Mouse (Mus musculus): ENCODE measurements around the gene Palld. TPM values are rescaled to one million over a fixed set of nuclear protein-coding genes. Genes with fewer than 3 reads are reported as not detected.
A peak's percentile ranks its signal among the peaks of the same experiment; 100 is the strongest.

The Palld gene
- polyA plus RNA-seq, 1 experiment from 2014 or later: 84.1 TPM

GRCm38 (mm10) chr8:61646195-61646835 is 256.2 kb downstream of the Palld start:
- Histone ChIP-seq H3K27ac (ENCODE audit: low read length) (peak overlapping the region; percentile 55; the same call in 1 of the 2 replicates), H3K27me3 (ENCODE audit: control insufficient read depth, insufficient read depth, low read depth, low read length) (no peaks in the 10 kb centered on the region), H3K36me3 (ENCODE audit: control insufficient read depth, insufficient read depth, low read length) (no peaks in the 10 kb centered on the region), H3K4me1 (replicated peaks; ENCODE audit: control insufficient read depth, insufficient read depth, low read length) (peaks cover 24% of the 10 kb centered on the region), H3K9ac (ENCODE audit: low read length) (no peak overlapping the region), H3K4me2 (ENCODE audit: low read depth, low read length) (no peak overlapping the region), H3K9me3 (ENCODE audit: control insufficient read depth, low read length) (no peaks in the 10 kb centered on the region), H3K4me3 (ENCODE audit: low read length) (no peak overlapping the region)
- WGBS: 39% methylated on average over 8 of the region's 8 CpGs
- peak; percentile 48; the same call in 1 of the 2 replicates for ATAC-seq (ENCODE audit: low read depth)

GRCm38 (mm10) chr8:61645642-61646041 is 256.8 kb downstream of the Palld start:
- H3K9ac ChIP-seq (ENCODE audit: low read length): no peak overlapping the region
- peaks cover 24% of the 10 kb centered on the region for H3K4me1 ChIP-seq (replicated peaks; ENCODE audit: control insufficient read depth, insufficient read depth, low read length)
- H3K4me2 ChIP-seq (ENCODE audit: low read depth, low read length): no peak overlapping the region
- WGBS: 73% methylated on average over 6 of the region's 6 CpGs
- H3K36me3 ChIP-seq (ENCODE audit: control insufficient read depth, insufficient read depth, low read length): no peaks in the 10 kb centered on the region
- H3K9me3 ChIP-seq (ENCODE audit: control insufficient read depth, low read length): no peaks in the 10 kb centered on the region
- no peaks in the 10 kb centered on the region for H3K27me3 ChIP-seq (ENCODE audit: control insufficient read depth, insufficient read depth, low read depth, low read length)
- H3K27ac ChIP-seq (ENCODE audit: low read length): no peak overlapping the region
- ATAC-seq (ENCODE audit: low read depth): no peak
- H3K4me3 ChIP-seq (ENCODE audit: low read length): no peak overlapping the region

GRCm38 (mm10) chr8:61643215-61643614 is 259.3 kb downstream of the Palld start:
- H3K27ac ChIP-seq (ENCODE audit: low read length): peak overlapping the region; percentile 6; the same call in 1 of the 2 replicates
- no peak overlapping the region for H3K4me3 ChIP-seq (ENCODE audit: low read length)
- H3K9ac ChIP-seq (ENCODE audit: low read length): no peak overlapping the region
- no peak for ATAC-seq (ENCODE audit: low read depth)
- H3K4me2 ChIP-seq (ENCODE audit: low read depth, low read length): no peak overlapping the region
- no peaks in the 10 kb centered on the region for H3K27me3 ChIP-seq (ENCODE audit: control insufficient read depth, insufficient read depth, low read depth, low read length)
- peaks cover 28% of the 10 kb centered on the region for H3K4me1 ChIP-seq (replicated peaks; ENCODE audit: control insufficient read depth, insufficient read depth, low read length)
- WGBS: 56% methylated on average over 3 of the region's 3 CpGs
- H3K36me3 ChIP-seq (ENCODE audit: control insufficient read depth, insufficient read depth, low read length): no peaks in the 10 kb centered on the region
- H3K9me3 ChIP-seq (ENCODE audit: control insufficient read depth, low read length): no peaks in the 10 kb centered on the region

- WGBS: 33% methylated on average over 4 of the region's 4 CpGs
- Histone ChIP-seq H3K4me1 (replicated peaks; ENCODE audit: control insufficient read depth, insufficient read depth, low read length) (peaks cover 28% of the 10 kb centered on the region), H3K27ac (ENCODE audit: low read length) (peak overlapping the region; percentile 60)
These were observed 260.1 kb downstream of the Palld start for GRCm38 (mm10) chr8:61642358-61642847.

GRCm38 (mm10) chr8:61639596-61639995 is 262.9 kb downstream of the Palld start:
- no peaks in the 10 kb centered on the region for H3K36me3 ChIP-seq (ENCODE audit: control insufficient read depth, insufficient read depth, low read length)
- H3K4me1 ChIP-seq (replicated peaks; ENCODE audit: control insufficient read depth, insufficient read depth, low read length): peaks cover 22% of the 10 kb centered on the region
- no peak overlapping the region for H3K4me2 ChIP-seq (ENCODE audit: low read depth, low read length)
- no peak overlapping the region for H3K27ac ChIP-seq (ENCODE audit: low read length)
- WGBS: 87% methylated on average over 2 of the region's 2 CpGs
- H3K27me3 ChIP-seq (ENCODE audit: control insufficient read depth, insufficient read depth, low read depth, low read length): no peaks in the 10 kb centered on the region
- no peak overlapping the region for H3K4me3 ChIP-seq (ENCODE audit: low read length)
- no peak overlapping the region for H3K9ac ChIP-seq (ENCODE audit: low read length)
- ATAC-seq (ENCODE audit: low read depth): no peak
- H3K9me3 ChIP-seq (ENCODE audit: control insufficient read depth, low read length): no peaks in the 10 kb centered on the region

More at GRCm38 (mm10) chr8:61642358-61642847, 260.1 kb downstream of the Palld start:
- no peaks in the 10 kb centered on the region for H3K27me3 ChIP-seq (ENCODE audit: control insufficient read depth, insufficient read depth, low read depth, low read length)
- H3K9me3 ChIP-seq (ENCODE audit: control insufficient read depth, low read length): no peaks in the 10 kb centered on the region
- no peak overlapping the region for H3K4me3 ChIP-seq (ENCODE audit: low read length)
- H3K4me2 ChIP-seq (ENCODE audit: low read depth, low read length): no peak overlapping the region
- peak; percentile 68 for ATAC-seq (ENCODE audit: low read depth)
- H3K9ac ChIP-seq (ENCODE audit: low read length): no peak overlapping the region
- H3K36me3 ChIP-seq (ENCODE audit: control insufficient read depth, insufficient read depth, low read length): no peaks in the 10 kb centered on the region

- Histone ChIP-seq H3K27me3 (ENCODE audit: control insufficient read depth, insufficient read depth, low read depth, low read length) (no peaks in the 10 kb centered on the region), H3K27ac (ENCODE audit: low read length) (peak overlapping the region; percentile 71), H3K4me2 (ENCODE audit: low read depth, low read length) (no peak overlapping the region), H3K36me3 (ENCODE audit: control insufficient read depth, insufficient read depth, low read length) (no peaks in the 10 kb centered on the region), H3K9ac (ENCODE audit: low read length) (no peak overlapping the region), H3K9me3 (ENCODE audit: control insufficient read depth, low read length) (no peaks in the 10 kb centered on the region), H3K4me1 (replicated peaks; ENCODE audit: control insufficient read depth, insufficient read depth, low read length) (peaks cover 22% of the 10 kb centered on the region), H3K4me3 (ENCODE audit: low read length) (no peak overlapping the region)
- 30% methylated on average over 3 of the region's 3 CpGs for WGBS
- peak; percentile 59 for ATAC-seq (ENCODE audit: low read depth)
These were observed 263.5 kb downstream of the Palld start for GRCm38 (mm10) chr8:61639008-61639407.

- no peaks in the 10 kb centered on the region for H3K36me3 ChIP-seq (ENCODE audit: control insufficient read depth, insufficient read depth, low read length)
- WGBS: 77% methylated on average over 4 of the region's 4 CpGs
- no peaks in the 10 kb centered on the region for H3K9me3 ChIP-seq (ENCODE audit: control insufficient read depth, low read length)
- H3K9ac ChIP-seq (ENCODE audit: low read length): no peak overlapping the region
- no peak overlapping the region for H3K27ac ChIP-seq (ENCODE audit: low read length)
- H3K4me3 ChIP-seq (ENCODE audit: low read length): no peak overlapping the region
- no peak overlapping the region for H3K4me2 ChIP-seq (ENCODE audit: low read depth, low read length)
- peaks cover 14% of the 10 kb centered on the region for H3K4me1 ChIP-seq (replicated peaks; ENCODE audit: control insufficient read depth, insufficient read depth, low read length)
- ATAC-seq (ENCODE audit: low read depth): no peak
- H3K27me3 ChIP-seq (ENCODE audit: control insufficient read depth, insufficient read depth, low read depth, low read length): no peaks in the 10 kb centered on the region
These were observed 264.8 kb downstream of the Palld start for GRCm38 (mm10) chr8:61637736-61638135.

- no peak overlapping the region for H3K4me3 ChIP-seq (ENCODE audit: low read length)
These were observed 267.7 kb downstream of the Palld start for GRCm38 (mm10) chr8:61634811-61635210.

GRCm38 (mm10) chr8:61632331-61632730 is 270.2 kb downstream of the Palld start:
- 52% methylated on average over 2 of the region's 2 CpGs for WGBS
- H3K27ac ChIP-seq (ENCODE audit: low read length): no peak overlapping the region
- no peak for ATAC-seq (ENCODE audit: low read depth)
- no peak overlapping the region for H3K9ac ChIP-seq (ENCODE audit: low read length)
- H3K27me3 ChIP-seq (ENCODE audit: control insufficient read depth, insufficient read depth, low read depth, low read length): no peaks in the 10 kb centered on the region; the same call in none of the 2 replicates
- H3K4me3 ChIP-seq (ENCODE audit: low read length): no peak overlapping the region
- H3K36me3 ChIP-seq (ENCODE audit: control insufficient read depth, insufficient read depth, low read length): no peaks in the 10 kb centered on the region
- H3K4me2 ChIP-seq (ENCODE audit: low read depth, low read length): no peak overlapping the region
- H3K9me3 ChIP-seq (ENCODE audit: control insufficient read depth, low read length): no peaks in the 10 kb centered on the region
- no peaks in the 10 kb centered on the region for H3K4me1 ChIP-seq (replicated peaks; ENCODE audit: control insufficient read depth, insufficient read depth, low read length)

More at GRCm38 (mm10) chr8:61634811-61635210, 267.7 kb downstream of the Palld start:
- no peak for ATAC-seq (ENCODE audit: low read depth)
- Histone ChIP-seq H3K9me3 (ENCODE audit: control insufficient read depth, low read length) (no peaks in the 10 kb centered on the region), H3K27me3 (ENCODE audit: control insufficient read depth, insufficient read depth, low read depth, low read length) (no peaks in the 10 kb centered on the region; the same call in 1 of the 2 replicates), H3K9ac (ENCODE audit: low read length) (no peak overlapping the region), H3K27ac (ENCODE audit: low read length) (no peak overlapping the region), H3K4me2 (ENCODE audit: low read depth, low read length) (no peak overlapping the region), H3K36me3 (ENCODE audit: control insufficient read depth, insufficient read depth, low read length) (no peaks in the 10 kb centered on the region), H3K4me1 (replicated peaks; ENCODE audit: control insufficient read depth, insufficient read depth, low read length) (peaks cover 4% of the 10 kb centered on the region; the same call in 1 of the 2 replicates)
- WGBS: 91% methylated on average over 1 of the region's 1 CpGs
